13 mouse cellular contexts compared by ENCODE assay signal in the genomic region with DNA sequence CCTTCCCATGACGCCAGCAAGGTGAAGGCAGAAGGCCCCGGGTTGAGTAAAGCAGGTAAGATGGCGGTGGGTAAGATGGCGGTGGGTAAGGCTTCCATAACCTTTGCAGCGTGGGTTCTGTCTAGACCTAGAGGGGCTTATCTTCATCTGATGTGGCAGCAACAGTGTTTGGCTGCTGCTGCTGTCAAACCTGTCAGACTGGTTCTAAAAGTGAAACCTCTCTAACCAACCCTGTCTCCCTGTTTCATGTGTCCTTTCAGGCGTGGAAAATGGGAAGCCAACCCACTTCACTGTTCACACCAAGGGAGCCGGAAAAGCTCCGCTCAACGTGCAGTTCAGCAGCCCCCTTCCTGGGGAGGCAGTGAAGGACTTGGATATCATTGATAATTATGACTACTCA.
DNase-seq lines count a peak whose midpoint lies in the region; ATAC-seq and TF ChIP-seq lines count a peak whose summit lies in the region.
"Had no signal": no experiment of that assay in that cellular context is flagged by ENCODE, and none has a peak within 500 bp of the region (broad histone marks: within the 10 kb centered on the region; RNA-seq: fewer than 3 reads in every experiment).

No protein-coding gene starts in this region.

- H3K9ac ChIP-seq in hindbrain, embryonic 12.5 days = no peak overlapping the region
- no peak overlapping the region for H3K9ac ChIP-seq in kidney, embryonic 14.5 days (ENCODE audit: low read depth, low read length)
- no peak overlapping the region for H3K9ac ChIP-seq in limb, embryonic 15.5 days
- H3K9ac ChIP-seq in stomach, embryonic 15.5 days = no peak overlapping the region
- no peak overlapping the region for H3K9ac ChIP-seq in forebrain, embryonic 15.5 days (replicated peaks)
- H3K9ac ChIP-seq: hindbrain, embryonic 15.5 days; neural tube, embryonic 12.5 days had no signal

- 82% methylated on average over 9 of the region's 9 CpGs for WGBS in hindbrain, embryonic 12.5 days
- 92% methylated on average over 9 of the region's 9 CpGs for WGBS in hindbrain, embryonic 10.5 days
- WGBS in kidney, embryonic 14.5 days = 89% methylated on average over 9 of the region's 9 CpGs
- 71% methylated on average over 9 of the region's 9 CpGs for WGBS in limb, embryonic 15.5 days
- WGBS in stomach, embryonic 15.5 days = 73% methylated on average over 9 of the region's 9 CpGs
- 94% methylated on average over 9 of the region's 9 CpGs for WGBS in forebrain, embryonic 15.5 days

- no peak for DNase-seq in hindbrain, embryonic 10.5 days (ENCODE audit: low spot score)
- no peak for DNase-seq in layer of hippocampus, adult 2 months (ENCODE audit: low spot score in 2 of 2)
- DNase-seq in thymus, adult 18-20 months = no peak
- DNase-seq: adrenal gland, postnatal 10 days; right cerebral cortex, postnatal 25 days had no signal

- H3K4me1 ChIP-seq in hindbrain, embryonic 12.5 days = peaks cover 5% of the 10 kb centered on the region; the same call in 1 of the 2 replicates
- H3K4me1 ChIP-seq in hindbrain, embryonic 10.5 days (replicated peaks) = 0 out of 2 replicates have a peak, but pooled peaks cover 5% of the 10 kb centered on the region
- H3K4me1 ChIP-seq in kidney, embryonic 14.5 days (ENCODE audit: control insufficient read depth, insufficient read depth, low read length) = peaks cover 28% of the 10 kb centered on the region
- H3K4me1 ChIP-seq in limb, embryonic 15.5 days = peaks cover 51% of the 10 kb centered on the region
- peaks cover 22% of the 10 kb centered on the region; the same call in 1 of the 2 replicates for H3K4me1 ChIP-seq in stomach, embryonic 15.5 days
- H3K4me1 ChIP-seq in forebrain, embryonic 15.5 days = peaks cover 3% of the 10 kb centered on the region; the same call in 1 of the 2 replicates

- ATAC-seq in hindbrain, embryonic 12.5 days (ENCODE audit: low FRiP score) = no peak
- ATAC-seq in kidney, embryonic 14.5 days (ENCODE audit: low FRiP score, low TSS enrichment) = 0 out of 2 replicates have a peak, but pooled peaks have one; percentile 10
- no peak for ATAC-seq in limb, embryonic 15.5 days (ENCODE audit: insufficient number of reproducible peaks, low FRiP score, low TSS enrichment, low read depth)
- peak; percentile 74 for ATAC-seq in stomach, embryonic 15.5 days (ENCODE audit: insufficient read depth, low FRiP score, low read depth)
- no peak for ATAC-seq in forebrain, embryonic 15.5 days (replicated peaks)

- no peak overlapping the region for H3K4me2 ChIP-seq in hindbrain, embryonic 12.5 days (replicated peaks)
- no peak overlapping the region for H3K4me2 ChIP-seq in kidney, embryonic 14.5 days (replicated peaks; ENCODE audit: low read depth, low read length)
- H3K4me2 ChIP-seq in limb, embryonic 15.5 days = no peak overlapping the region
- H3K4me2 ChIP-seq in stomach, embryonic 15.5 days = no peak overlapping the region
- no peak overlapping the region for H3K4me2 ChIP-seq in forebrain, embryonic 15.5 days (replicated peaks)
- H3K4me2 ChIP-seq: heart, embryonic 11.5 days; hindbrain, embryonic 15.5 days; neural tube, embryonic 12.5 days had no signal

- no peak for TF ChIP-seq CTCF in layer of hippocampus, adult 2 months (conservative IDR thresholded peaks at IDR 0.05)

- H3K27ac ChIP-seq in hindbrain, embryonic 12.5 days = 0 out of 2 replicates have a peak overlapping the region, but pooled peaks have one; percentile 12
- H3K27ac ChIP-seq in hindbrain, embryonic 10.5 days = no peak overlapping the region
- H3K27ac ChIP-seq in kidney, embryonic 14.5 days (ENCODE audit: low read depth, low read length) = peak overlapping the region; percentile 60; the same call in 1 of the 2 replicates
- peak overlapping the region; percentile 80 for H3K27ac ChIP-seq in limb, embryonic 15.5 days
- peak overlapping the region; percentile 67 for H3K27ac ChIP-seq in stomach, embryonic 15.5 days
- no peak overlapping the region for H3K27ac ChIP-seq in forebrain, embryonic 15.5 days (replicated peaks)
- no peak overlapping the region for H3K27ac ChIP-seq in layer of hippocampus, adult 2 months
- H3K27ac ChIP-seq: hindbrain, embryonic 15.5 days; neural tube, embryonic 12.5 days had no signal

- no peaks in the 10 kb centered on the region for H3K27me3 ChIP-seq in hindbrain, embryonic 12.5 days
- H3K27me3 ChIP-seq in hindbrain, embryonic 10.5 days (ENCODE audit: insufficient read depth, poor library complexity, severe bottlenecking) = no peaks in the 10 kb centered on the region
- no peaks in the 10 kb centered on the region for H3K27me3 ChIP-seq in kidney, embryonic 14.5 days (ENCODE audit: control insufficient read depth, insufficient read depth, low read length)
- no peaks in the 10 kb centered on the region for H3K27me3 ChIP-seq in limb, embryonic 15.5 days
- no peaks in the 10 kb centered on the region for H3K27me3 ChIP-seq in stomach, embryonic 15.5 days (replicated peaks)
- no peaks in the 10 kb centered on the region for H3K27me3 ChIP-seq in forebrain, embryonic 15.5 days
- H3K27me3 ChIP-seq: hindbrain, embryonic 15.5 days; neural tube, embryonic 12.5 days had no signal

- H3K9me3 ChIP-seq in hindbrain, embryonic 12.5 days (replicated peaks) = no peaks in the 10 kb centered on the region
- H3K9me3 ChIP-seq in hindbrain, embryonic 10.5 days = no peaks in the 10 kb centered on the region
- no peaks in the 10 kb centered on the region for H3K9me3 ChIP-seq in kidney, embryonic 14.5 days (ENCODE audit: control insufficient read depth, low read length)
- H3K9me3 ChIP-seq in limb, embryonic 15.5 days = no peaks in the 10 kb centered on the region
- no peaks in the 10 kb centered on the region for H3K9me3 ChIP-seq in stomach, embryonic 15.5 days
- H3K9me3 ChIP-seq in forebrain, embryonic 15.5 days = no peaks in the 10 kb centered on the region
- H3K9me3 ChIP-seq: hindbrain, embryonic 15.5 days; neural tube, embryonic 12.5 days had no signal

- no peak overlapping the region for H3K4me3 ChIP-seq in hindbrain, embryonic 12.5 days
- H3K4me3 ChIP-seq in hindbrain, embryonic 10.5 days = no peak overlapping the region
- H3K4me3 ChIP-seq in kidney, embryonic 14.5 days (ENCODE audit: low read length) = no peak overlapping the region
- no peak overlapping the region for H3K4me3 ChIP-seq in limb, embryonic 15.5 days
- no peak overlapping the region for H3K4me3 ChIP-seq in stomach, embryonic 15.5 days (replicated peaks)
- no peak overlapping the region for H3K4me3 ChIP-seq in forebrain, embryonic 15.5 days
- no peak overlapping the region for H3K4me3 ChIP-seq in layer of hippocampus, adult 2 months
- H3K4me3 ChIP-seq: hindbrain, embryonic 15.5 days; neural tube, embryonic 12.5 days had no signal

- peaks cover 54% of the 10 kb centered on the region for H3K36me3 ChIP-seq in hindbrain, embryonic 12.5 days
- peaks cover 72% of the 10 kb centered on the region for H3K36me3 ChIP-seq in hindbrain, embryonic 10.5 days
- H3K36me3 ChIP-seq in kidney, embryonic 14.5 days (ENCODE audit: control insufficient read depth, insufficient read depth, low read length) = peaks cover 43% of the 10 kb centered on the region
- peaks cover 59% of the 10 kb centered on the region for H3K36me3 ChIP-seq in limb, embryonic 15.5 days
- peaks cover 39% of the 10 kb centered on the region for H3K36me3 ChIP-seq in stomach, embryonic 15.5 days
- H3K36me3 ChIP-seq in forebrain, embryonic 15.5 days = peaks cover 51% of the 10 kb centered on the region

Comparison
In these comparisons a context has a peak if more than half of its experiments do, and no peak if none do; other contexts are left out.
1. H3K27ac ChIP-seq: peak in hindbrain, embryonic 12.5 days (single experiment), kidney, embryonic 14.5 days (single experiment), limb, embryonic 15.5 days (single experiment) and stomach, embryonic 15.5 days (single experiment); none in hindbrain, embryonic 10.5 days (single experiment), forebrain, embryonic 15.5 days (single experiment) and layer of hippocampus, adult 2 months (single experiment).
2. ATAC-seq: peak in kidney, embryonic 14.5 days (single experiment) and stomach, embryonic 15.5 days (single experiment); none in hindbrain, embryonic 12.5 days (single experiment), limb, embryonic 15.5 days (single experiment) and forebrain, embryonic 15.5 days (single experiment).